Mouse (Mus musculus) cerebellum, adult 2 months (tissue): ENCODE data around the gene Dynlt1b.
"Not testable (repeated sequence)": the region's sequence is repeated elsewhere in the genome, so short reads cannot be mapped to it uniquely, and the experiment has no call there.

Experiments used
- CTCF ChIP-seq: fragments of 200-500 bp; IDR thresholded peaks from 2 replicates; pipeline ENCODE4 v1.5.1; 2011; ENCODE audit warnings: low read depth, mild to moderate bottlenecking, control low read depth, low read length, moderate library complexity, borderline replicate concordance; ENCODE audit not compliant: insufficient read depth
- POLR2A ChIP-seq: fragments of 200-500 bp; IDR thresholded peaks from 2 replicates; pipeline ENCODE4 v1.6.1; 2011; ENCODE audit warnings: low read length, control low read depth, borderline replicate concordance; ENCODE audit not compliant: insufficient read depth

- not testable (repeated sequence) for TF ChIP-seq POLR2A, CTCF
These were observed 4.6 kb upstream of the Dynlt1b start for GRCm38 (mm10) chr17:6425325-6425724.
